Mouse (Mus musculus) CH12.LX (cell line): Measurements from ENCODE around the gene Foxp1. TPM values are rescaled to one million over a fixed set of nuclear protein-coding genes. Genes with fewer than 3 reads are reported as not detected.

Source experiments
- DNase-seq: peaks from one replicate; pipeline ENCODE4 v3.0.0-alpha.2; 2013; ENCODE audit errors: extremely low read depth
- H3K27ac ChIP-seq: 2 replicates; pipeline ENCODE4 v1.5.1; 2012; ENCODE audit warnings: low read depth, mild to moderate bottlenecking, control low read depth, moderate library complexity; ENCODE audit not compliant: insufficient read depth
- H3K27me3 ChIP-seq: replicated peaks from 2 replicates; pipeline ENCODE3; 2012; ENCODE audit warnings: inconsistent platforms
- H3K36me3 ChIP-seq, 2 experiments: replicated peaks in 1 of 2; 2 replicates each; pipeline versions ENCODE3 to v1.6.1; 2012; ENCODE audit warnings: inconsistent platforms in 1 of 2, low read length in 1 of 2, mild to moderate bottlenecking in 1 of 2, mixed read lengths in 1 of 2, moderate library complexity in 1 of 2; ENCODE audit not compliant: control insufficient read depth in 1 of 2, insufficient read depth in 1 of 2
- H3K4me1 ChIP-seq, 2 experiments: 2 replicates each; pipeline ENCODE4 v1.6.1; 2012; ENCODE audit warnings: inconsistent platforms in 1 of 2, moderate library complexity in 1 of 2; ENCODE audit not compliant: insufficient read depth in 2 of 2, control insufficient read depth in 1 of 2
- H3K4me2 ChIP-seq: 2 replicates; pipeline ENCODE4 v1.6.1; 2012; ENCODE audit warnings: low read depth, mild to moderate bottlenecking, control low read depth; ENCODE audit not compliant: poor library complexity, insufficient read depth, severe bottlenecking
- H3K4me3 ChIP-seq, 3 experiments: fragments of 150-350 bp in 1 of 3; sonication (generic) in 1 of 3; replicated peaks in 1 of 3; 2 replicates each; pipeline versions ENCODE3 to v1.5.1; 2011 to 2012; ENCODE audit warnings: low read depth in 2 of 3, low read length in 2 of 3, mild to moderate bottlenecking in 2 of 3, moderate library complexity in 2 of 3, control low read depth in 1 of 3, improper control_type of control experiment in 1 of 3, inconsistent platforms in 1 of 3, mixed read lengths in 1 of 3; ENCODE audit not compliant: poor library complexity in 1 of 3
- H3K79me2 ChIP-seq: replicated peaks from 2 replicates; pipeline ENCODE4 v1.6.1; 2012; ENCODE audit warnings: mild to moderate bottlenecking, moderate library complexity; ENCODE audit not compliant: control insufficient read depth, poor library complexity, insufficient read depth, severe bottlenecking; ENCODE audit errors: extremely low read depth
- H3K9ac ChIP-seq: 2 replicates; pipeline ENCODE4 v1.6.1; 2012; ENCODE audit warnings: low read depth, mild to moderate bottlenecking, control low read depth, moderate library complexity; ENCODE audit not compliant: insufficient read depth
- H3K9me3 ChIP-seq: replicated peaks from 2 replicates; pipeline ENCODE3; 2012; ENCODE audit warnings: low read length, inconsistent platforms, mixed read lengths
- BHLHE40 ChIP-seq: IDR thresholded peaks from 2 replicates; pipeline ENCODE4 v1.6.1; 2011; ENCODE audit warnings: mild to moderate bottlenecking, low read depth, low read length, improper control_type of control experiment
- CHD1 ChIP-seq: IDR thresholded peaks from 2 replicates; pipeline ENCODE4 v1.6.1; 2012; ENCODE audit warnings: low read depth, low read length, improper control_type of control experiment, inconsistent platforms
- CHD2 ChIP-seq: IDR thresholded peaks from 2 replicates; pipeline ENCODE4 v1.6.1; 2011; ENCODE audit warnings: low read length, improper control_type of control experiment
- CTCF ChIP-seq, 2 experiments: IDR thresholded peaks in 1 of 2; conservative IDR thresholded peaks in 1 of 2; 2 replicates each; pipeline ENCODE4 v1.5.1; 2011 to 2012; ENCODE audit warnings: low read depth in 2 of 2, low read length in 2 of 2, improper control_type of control experiment in 1 of 2, inconsistent platforms in 1 of 2, mild to moderate bottlenecking in 1 of 2, moderate library complexity in 1 of 2
- E2F4 ChIP-seq: IDR thresholded peaks from 2 replicates; pipeline ENCODE4 v1.6.1; 2011; ENCODE audit warnings: low read depth, low read length, improper control_type of control experiment; ENCODE audit not compliant: insufficient replicate concordance
- ELF1 ChIP-seq: IDR thresholded peaks from 2 replicates; pipeline ENCODE4 v1.6.1; 2014; ENCODE audit warnings: low read depth, mild to moderate bottlenecking, inconsistent platforms, low read length, improper control_type of control experiment
- EP300 ChIP-seq: IDR thresholded peaks from 2 replicates; pipeline ENCODE4 v1.6.1; 2011; ENCODE audit warnings: low read length, improper control_type of control experiment
- ETS1 ChIP-seq: conservative IDR thresholded peaks from 2 replicates; pipeline ENCODE4 v1.6.1; 2012; ENCODE audit warnings: low read depth, mild to moderate bottlenecking, inconsistent platforms, low read length, improper control_type of control experiment, moderate library complexity
- GABPA ChIP-seq: IDR thresholded peaks from 2 replicates; pipeline ENCODE4 v1.6.1; 2012; ENCODE audit warnings: low read depth, low read length, improper control_type of control experiment, inconsistent platforms; ENCODE audit not compliant: insufficient replicate concordance
- HCFC1 ChIP-seq: IDR thresholded peaks from 2 replicates; pipeline ENCODE4 v1.6.1; 2012; ENCODE audit warnings: low read depth, mild to moderate bottlenecking, inconsistent platforms, low read length, improper control_type of control experiment
- IRF4 ChIP-seq: IDR thresholded peaks from 2 replicates; pipeline ENCODE4 v1.6.1; 2014; ENCODE audit warnings: low read depth, mild to moderate bottlenecking, inconsistent platforms, low read length, improper control_type of control experiment
- JUN ChIP-seq: IDR thresholded peaks from 2 replicates; pipeline ENCODE4 v1.6.1; 2011; ENCODE audit warnings: low read depth, mild to moderate bottlenecking, low read length, improper control_type of control experiment, moderate library complexity; ENCODE audit not compliant: insufficient read depth
- JUND ChIP-seq: conservative IDR thresholded peaks from 2 replicates; pipeline ENCODE4 v1.6.1; 2011; ENCODE audit warnings: low read depth, low read length, improper control_type of control experiment
- KAT2A ChIP-seq: IDR thresholded peaks from 2 replicates; pipeline ENCODE4 v1.6.1; 2012; ENCODE audit warnings: low read length, improper control_type of control experiment, inconsistent platforms; ENCODE audit not compliant: insufficient replicate concordance
- MAFK ChIP-seq: IDR thresholded peaks from 2 replicates; pipeline ENCODE4 v1.6.1; 2011; ENCODE audit warnings: low read length, improper control_type of control experiment; ENCODE audit not compliant: insufficient replicate concordance
- MAX ChIP-seq: IDR thresholded peaks from 2 replicates; pipeline ENCODE4 v1.6.1; 2011; ENCODE audit warnings: low read length, improper control_type of control experiment
- MAZ ChIP-seq: IDR thresholded peaks from 2 replicates; pipeline ENCODE4 v1.6.1; 2012; ENCODE audit warnings: low read depth, mild to moderate bottlenecking, inconsistent platforms, low read length, improper control_type of control experiment, moderate library complexity
- MEF2A ChIP-seq: IDR thresholded peaks from 2 replicates; pipeline ENCODE4 v1.6.1; 2014; ENCODE audit warnings: low read depth, mild to moderate bottlenecking, inconsistent platforms, low read length, improper control_type of control experiment, borderline replicate concordance
- MXI1 ChIP-seq: IDR thresholded peaks from 2 replicates; pipeline ENCODE4 v1.6.1; 2011; ENCODE audit warnings: mild to moderate bottlenecking, low read depth, low read length, improper control_type of control experiment
- MYC ChIP-seq: IDR thresholded peaks from 2 replicates; pipeline ENCODE4 v1.6.1; 2011; ENCODE audit warnings: low read depth, mild to moderate bottlenecking, improper control_type of control experiment, low read length
- NELFE ChIP-seq: IDR thresholded peaks from 2 replicates; pipeline ENCODE4 v1.6.1; 2011; ENCODE audit warnings: low read depth, low read length, improper control_type of control experiment
- NRF1 ChIP-seq: IDR thresholded peaks from 2 replicates; pipeline ENCODE4 v1.6.1; 2014; ENCODE audit warnings: low read depth, mild to moderate bottlenecking, inconsistent platforms, low read length, improper control_type of control experiment, moderate library complexity
- PAX5 ChIP-seq: IDR thresholded peaks from 2 replicates; pipeline ENCODE4 v1.6.1; 2012; ENCODE audit warnings: low read length, inconsistent platforms, mixed read lengths
- POLR2A ChIP-seq: IDR thresholded peaks from 2 replicates; pipeline ENCODE4 v1.6.1; 2011; ENCODE audit warnings: low read depth, mild to moderate bottlenecking, improper control_type of control experiment, low read length
- POLR2AphosphoS2 ChIP-seq: IDR thresholded peaks from 2 replicates; pipeline ENCODE4 v1.6.1; 2011; ENCODE audit warnings: low read depth, low read length, improper control_type of control experiment
- RAD21 ChIP-seq: IDR thresholded peaks from 2 replicates; pipeline ENCODE4 v1.6.1; 2011; ENCODE audit warnings: low read depth, mild to moderate bottlenecking, low read length, improper control_type of control experiment, moderate library complexity
- RCOR1 ChIP-seq: conservative IDR thresholded peaks from 2 replicates; pipeline ENCODE4 v1.6.1; 2012; ENCODE audit warnings: low read depth, mild to moderate bottlenecking, inconsistent platforms, low read length, improper control_type of control experiment
- SIN3A ChIP-seq: IDR thresholded peaks from 2 replicates; pipeline ENCODE4 v1.6.1; 2012; ENCODE audit warnings: low read length, improper control_type of control experiment, inconsistent platforms
- SMC3 ChIP-seq: IDR thresholded peaks from 2 replicates; pipeline ENCODE4 v1.6.1; 2011; ENCODE audit warnings: low read depth, low read length, improper control_type of control experiment
- TBP ChIP-seq: conservative IDR thresholded peaks from 2 replicates; pipeline ENCODE4 v1.6.1; 2011; ENCODE audit warnings: low read depth, low read length, improper control_type of control experiment
- TCF12 ChIP-seq: IDR thresholded peaks from 2 replicates; pipeline ENCODE4 v1.6.1; 2014; ENCODE audit warnings: low read depth, mild to moderate bottlenecking, inconsistent platforms, low read length, improper control_type of control experiment
- UBTF ChIP-seq: IDR thresholded peaks from 2 replicates; pipeline ENCODE4 v1.6.1; 2012; ENCODE audit warnings: low read depth, mild to moderate bottlenecking, inconsistent platforms, low read length, improper control_type of control experiment, moderate library complexity
- USF1 ChIP-seq: IDR thresholded peaks from 2 replicates; pipeline ENCODE4 v1.6.1; 2014; ENCODE audit warnings: low read depth, mild to moderate bottlenecking, inconsistent platforms, low read length, improper control_type of control experiment
- USF2 ChIP-seq: conservative IDR thresholded peaks from 2 replicates; pipeline ENCODE4 v1.6.1; 2011; ENCODE audit warnings: low read depth, low read length, improper control_type of control experiment
- ZC3H11A ChIP-seq: IDR thresholded peaks from 2 replicates; pipeline ENCODE4 v1.6.1; 2012; ENCODE audit warnings: low read depth, mild to moderate bottlenecking, inconsistent platforms, low read length, improper control_type of control experiment
- ZKSCAN1 ChIP-seq: IDR thresholded peaks from 2 replicates; pipeline ENCODE4 v1.6.1; 2012; ENCODE audit warnings: low read depth, inconsistent platforms, low read length, improper control_type of control experiment, borderline replicate concordance
- ZMIZ1 ChIP-seq: IDR thresholded peaks from 2 replicates; pipeline ENCODE4 v1.6.1; 2012; ENCODE audit warnings: low read depth, mild to moderate bottlenecking, inconsistent platforms, low read length, improper control_type of control experiment
- ZNF384 ChIP-seq: IDR thresholded peaks from 2 replicates; pipeline ENCODE4 v1.6.1; 2012; ENCODE audit warnings: low read depth, low read length, improper control_type of control experiment, inconsistent platforms
- dilution Hi-C: fragments of 300-500 bp; cut with MboI; formaldehyde crosslinking; loops from 2 replicates; pipeline ENCODE4 v1.14.3; 2020; ENCODE audit warnings: low sequenced_read_pairs; ENCODE audit not compliant: extremely low pct_unique_long_range_greater_than_20kb, extremely low pct_ligation_motif_present
- in situ Hi-C: fragments of 300-500 bp; cut with MboI; formaldehyde crosslinking; loops from 3 replicates; pipeline ENCODE4 v1.14.3; 2019; ENCODE audit warnings: low sequenced_read_pairs, low pct_ligation_motif_present, low pct_unique_long_range_greater_than_20kb, mixed read lengths
- polyA plus RNA-seq: library from polyadenylated mRNA; unstranded; fragments of >175 nt; gene quantifications from 2 replicates; pipeline ENCODE4 v1.2.1, GENCODE M21; 2012; ENCODE audit warnings: low read depth; ENCODE audit not compliant: insufficient read length
- total RNA-seq, 2 experiments: library from RNA; depleted of rRNA; stranded (reverse); fragments of 300-350 nt in 1 of 2; fragments of >200 nt in 1 of 2; gene quantifications; 2 replicates each; pipeline ENCODE4 v1.2.3; 2012 to 2014

The Foxp1 gene
- total and polyA plus RNA-seq, 3 experiments, result 66.5 to 105 (median 87.4) TPM

GRCm38 (mm10) chr6:99274222-99274621, 248.3 kb downstream of the Foxp1 start:
- H3K9ac ChIP-seq, result peak overlapping the region; percentile 76
- peak overlapping the region; percentile 98 for H3K27ac ChIP-seq
- DNase-seq, result peak; percentile 87
- H3K27me3 ChIP-seq, result no peaks in the 10 kb centered on the region
- in situ Hi-C loops (loop anchor here (10.0 kb wide), 1 partner anchor 181 kb away; no protein-coding TSS in a partner anchor), dilution Hi-C loops (no loop called here)
- H3K4me2 ChIP-seq, result peak overlapping the region; percentile 73
- H3K36me3 ChIP-seq, result peaks cover 0 to 4% of the 10 kb centered on the region in 2 experiments
- peaks cover 39 to 73% of the 10 kb centered on the region in 2 experiments for H3K4me1 ChIP-seq
- TF ChIP-seq ZC3H11A (no peak), NELFE (no peak), BHLHE40 (peak; percentile 88), RCOR1 (no peak), JUN (no peak), ZMIZ1 (no peak), MEF2A (no peak), CHD2 (no peak), GABPA (no peak), POLR2A (peak; percentile 59), MAFK (no peak), HCFC1 (no peak), CHD1 (no peak), ZKSCAN1 (no peak), TBP (peak; percentile 34; the same call in 1 of the 2 replicates), PAX5 (no peak), E2F4 (no peak), ZNF384 (no peak), MXI1 (no peak), MAX (no peak), JUND (no peak), USF2 (no peak), KAT2A (no peak), RAD21 (no peak; the same call in 1 of the 2 replicates), SIN3A (no peak), EP300 (no peak), IRF4 (no peak), ETS1 (peak; percentile 31; the same call in 1 of the 2 replicates), MAZ (peak; percentile 14; the same call in 1 of the 2 replicates), POLR2AphosphoS2 (no peak), ELF1 (no peak), MYC (peak; percentile 71), TCF12 (no peak), CTCF (conservative IDR thresholded peaks at IDR 0.05 in 1 of 2, IDR thresholded peaks at IDR 0.05 in 1 of 2; ENCODE audit: low read depth in 2 of 2, low read length in 2 of 2) (no peak), UBTF (no peak), NRF1 (no peak), USF1 (no peak), SMC3 (no peak)
- peak overlapping the region in 2 of 3 experiments; percentile 13 to 49 for H3K4me3 ChIP-seq
- no peaks in the 10 kb centered on the region for H3K9me3 ChIP-seq
- no peaks in the 10 kb centered on the region; the same call in none of the 2 replicates for H3K79me2 ChIP-seq
